Mouse (Mus musculus) olfactory bulb, adult 2 months (tissue): Measurements from ENCODE around the gene Slc25a11. TPM values are rescaled to one million over a fixed set of nuclear protein-coding genes. Genes with fewer than 3 reads are reported as not detected.

Experiments
- H3K27ac ChIP-seq: fragments of 200-500 bp; 2 replicates; pipeline ENCODE4 v1.5.1; 2012; ENCODE audit warnings: low read depth, low read length; ENCODE audit not compliant: insufficient read depth
- H3K4me1 ChIP-seq: fragments of 200-500 bp; 2 replicates; pipeline ENCODE4 v1.6.1; 2012; ENCODE audit warnings: low read length; ENCODE audit not compliant: control insufficient read depth, insufficient read depth
- H3K4me3 ChIP-seq: fragments of 200-500 bp; 2 replicates; pipeline ENCODE4 v1.5.1; 2012; ENCODE audit warnings: mild to moderate bottlenecking, low read depth, low read length, moderate library complexity; ENCODE audit not compliant: insufficient read depth
- CTCF ChIP-seq: fragments of 200-500 bp; IDR thresholded peaks from 2 replicates; pipeline ENCODE4 v1.5.1; 2012; ENCODE audit warnings: low read depth, mild to moderate bottlenecking, low read length, moderate library complexity; ENCODE audit not compliant: insufficient read depth
- POLR2A ChIP-seq: fragments of 200-500 bp; IDR thresholded peaks from 2 replicates; pipeline ENCODE4 v1.6.1; 2012; ENCODE audit warnings: mild to moderate bottlenecking, low read depth, low read length, moderate library complexity; ENCODE audit not compliant: insufficient read depth
- WGBS: fragments of 180-500 bp; shearing (Covaris S2); methylation state at CpG from one replicate; pipeline ENCODE4 v1.1.7; 2018; 5-methylcytosine and 5-hydroxymethylcytosine counted together
- polyA plus RNA-seq: library from polyadenylated mRNA; stranded (reverse); fragments of >200 nt; gene quantifications from 2 replicates; pipeline ENCODE4 v1.2.4, GENCODE M21; 2012; ENCODE audit warnings: low replicate concordance; ENCODE audit not compliant: missing spikeins, insufficient read depth, insufficient read length

Slc25a11 gene
- polyA plus RNA-seq, 1 experiment, result not detected

GRCm38 (mm10) chr11:70681170-70681569, 33.9 kb upstream of the Slc25a11 start:
- H3K4me1 ChIP-seq, result peaks cover 10% of the 10 kb centered on the region
- WGBS, result 73% methylated on average over 12 of the region's 12 CpGs
- TF ChIP-seq POLR2A (no peak), CTCF (no peak)
- H3K4me3 ChIP-seq, result no peak overlapping the region
- H3K27ac ChIP-seq, result no peak overlapping the region

DNA sequence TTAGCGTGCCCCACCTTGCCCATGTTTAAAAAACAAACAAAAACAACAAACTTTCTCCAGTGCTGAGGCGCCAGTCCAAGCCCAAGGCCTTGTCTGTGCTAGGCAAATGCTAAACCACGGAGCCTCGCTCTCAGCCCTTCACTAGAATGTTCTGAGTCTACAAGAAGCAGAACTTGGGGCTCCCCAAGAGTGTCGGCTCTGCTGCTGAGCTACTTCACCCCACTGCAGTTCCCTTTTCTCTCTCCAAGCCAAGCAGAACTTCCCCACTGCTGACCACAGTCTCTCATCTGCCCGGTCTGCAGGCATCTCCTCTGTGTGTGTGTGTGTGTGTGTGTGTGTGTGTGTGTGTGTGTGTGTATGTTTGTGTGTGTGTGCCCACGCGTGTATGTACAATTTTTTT, 32.6 kb upstream of the Slc25a11 start:
- no peak overlapping the region for H3K27ac ChIP-seq
- 87% methylated on average over 8 of the region's 8 CpGs for WGBS
- TF ChIP-seq CTCF, result no peak
- no peak for TF ChIP-seq POLR2A
- no peak overlapping the region for H3K4me3 ChIP-seq
- H3K4me1 ChIP-seq, result peaks cover 10% of the 10 kb centered on the region

DNA sequence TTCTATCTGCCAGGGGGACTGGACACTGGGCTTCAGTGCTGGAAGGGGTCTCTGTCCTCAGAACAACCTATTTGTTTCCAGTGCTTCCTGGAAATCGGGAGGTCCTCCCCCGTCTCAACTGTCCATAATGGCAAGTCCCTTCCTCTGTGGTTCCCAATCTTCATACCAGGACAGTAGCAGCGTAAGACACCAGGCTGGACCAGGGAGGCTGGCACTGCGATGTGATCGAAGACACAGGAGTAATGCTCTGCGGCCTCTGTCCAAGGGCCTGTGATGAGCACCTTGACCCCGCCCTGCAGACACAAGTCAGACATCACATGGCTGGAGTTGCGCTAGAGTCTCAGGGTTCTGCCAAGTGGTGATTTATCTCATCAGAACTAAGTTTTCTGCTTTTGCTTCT, 32.1 kb upstream of the Slc25a11 start:
- 95% methylated on average over 8 of the region's 8 CpGs for WGBS
- TF ChIP-seq POLR2A (no peak), CTCF (no peak)
- no peak overlapping the region for H3K27ac ChIP-seq
- H3K4me3 ChIP-seq, result no peak overlapping the region
- peaks cover 10% of the 10 kb centered on the region for H3K4me1 ChIP-seq

- no peak overlapping the region for H3K27ac ChIP-seq
- H3K4me3 ChIP-seq, result no peak overlapping the region
- peaks cover 10% of the 10 kb centered on the region for H3K4me1 ChIP-seq
- TF ChIP-seq POLR2A, result no peak
- no peak for TF ChIP-seq CTCF
- WGBS, result 88% methylated on average over 2 of the region's 2 CpGs
These were observed 31.3 kb upstream of the Slc25a11 start for GRCm38 (mm10) chr11:70678576-70678975.

DNA sequence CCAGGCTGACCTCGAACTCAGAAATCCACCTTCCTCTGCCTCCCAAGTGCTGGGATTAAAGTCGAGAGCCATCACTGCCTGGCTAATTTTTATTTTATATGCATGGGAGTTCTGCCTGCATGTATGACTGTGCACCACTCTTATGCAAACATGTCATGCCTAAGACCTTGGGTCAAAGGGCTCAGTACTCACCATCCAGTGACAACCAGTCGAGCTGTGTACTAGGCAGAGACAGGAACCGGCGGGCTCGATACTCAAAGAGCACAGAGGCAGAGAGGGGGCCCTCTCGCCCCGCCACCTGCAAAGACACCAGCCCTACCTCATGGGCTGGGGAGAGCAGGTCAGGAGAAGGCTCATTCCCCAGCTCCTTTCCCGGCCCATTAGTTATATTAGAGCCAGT, 30.8 kb upstream of the Slc25a11 start:
- 87% methylated on average over 9 of the region's 9 CpGs for WGBS
- Histone ChIP-seq H3K4me3 (no peak overlapping the region), H3K4me1 (peaks cover 10% of the 10 kb centered on the region), H3K27ac (no peak overlapping the region)
- TF ChIP-seq CTCF (no peak), POLR2A (no peak)

DNA sequence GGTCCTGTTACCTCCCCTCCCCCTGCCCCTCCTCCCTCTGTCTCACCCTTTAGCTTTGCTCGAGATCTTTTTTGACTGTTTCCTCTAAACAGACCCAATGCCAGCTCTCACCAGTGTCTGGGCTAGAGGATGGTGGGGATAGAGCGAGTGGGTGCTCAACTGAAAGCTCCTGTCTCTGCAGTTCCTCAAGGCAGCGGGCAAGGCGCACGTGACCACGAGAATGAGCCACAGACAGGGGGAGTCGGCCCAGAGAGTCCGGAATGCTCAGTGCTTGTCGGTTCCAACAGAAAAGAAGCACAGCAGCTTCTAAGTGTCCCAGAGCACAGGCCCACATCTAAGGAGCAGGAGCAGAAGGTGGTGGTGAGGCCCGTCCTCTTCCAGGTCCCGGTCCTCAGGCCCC, 27.2 kb upstream of the Slc25a11 start:
- no peak overlapping the region for H3K27ac ChIP-seq
- WGBS, result 64% methylated on average over 11 of the region's 11 CpGs
- no peak overlapping the region for H3K4me3 ChIP-seq

GRCm38 (mm10) chr11:70674014-70674413, 26.7 kb upstream of the Slc25a11 start:
- WGBS, result 66% methylated on average over 6 of the region's 6 CpGs
- H3K4me3 ChIP-seq, result no peak overlapping the region
- peaks cover 15% of the 10 kb centered on the region for H3K4me1 ChIP-seq
- no peak for TF ChIP-seq CTCF
- no peak for TF ChIP-seq POLR2A
- H3K27ac ChIP-seq, result 0 out of 2 replicates have a peak overlapping the region, but pooled peaks have one; percentile 16

More for the DNA sequence above, 27.2 kb upstream of the Slc25a11 start:
- no peak for TF ChIP-seq CTCF
- no peak for TF ChIP-seq POLR2A
- peaks cover 15% of the 10 kb centered on the region for H3K4me1 ChIP-seq

DNA sequence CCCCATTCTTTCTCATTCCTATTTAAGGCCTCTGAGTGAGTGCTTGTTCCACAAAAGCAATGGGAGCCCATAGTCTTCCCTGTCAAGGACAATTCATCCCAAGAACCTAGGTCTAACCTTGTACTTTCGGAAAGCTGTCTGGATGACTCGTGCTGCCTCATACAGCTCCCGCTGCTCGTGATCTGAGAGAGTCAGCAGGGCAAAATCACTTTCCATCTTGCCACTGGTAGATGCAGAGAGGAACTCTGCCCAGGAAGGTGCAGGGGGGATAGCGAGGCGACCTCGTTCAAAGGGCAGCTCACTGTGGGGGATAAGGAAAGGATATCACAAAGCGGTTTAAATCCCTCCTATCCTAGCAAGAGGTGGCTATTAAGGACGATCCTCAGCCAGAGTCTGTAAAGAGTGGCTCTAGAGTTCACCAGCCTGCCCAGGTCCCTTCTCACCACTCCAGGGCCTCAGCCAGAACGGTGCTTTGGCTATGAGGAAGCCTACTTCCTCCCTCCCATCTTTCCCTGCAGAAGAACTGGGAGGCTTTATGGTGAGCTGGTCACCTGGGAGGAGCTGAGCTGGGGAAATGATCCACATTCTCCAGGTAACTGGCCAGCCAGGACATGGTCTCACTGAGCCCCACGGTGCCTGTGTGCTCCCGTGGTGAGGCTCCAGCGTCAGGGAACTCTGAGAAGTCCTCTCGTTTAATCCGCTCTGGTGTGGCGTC, 24.2 kb upstream of the Slc25a11 start:
- 73% methylated on average over 16 of the region's 16 CpGs for WGBS
- no peak for TF ChIP-seq POLR2A
- no peak for TF ChIP-seq CTCF
- peaks cover 15% of the 10 kb centered on the region for H3K4me1 ChIP-seq
- H3K4me3 ChIP-seq, result no peak overlapping the region
- H3K27ac ChIP-seq, result peak overlapping the region; percentile 43; the same call in 1 of the 2 replicates

DNA sequence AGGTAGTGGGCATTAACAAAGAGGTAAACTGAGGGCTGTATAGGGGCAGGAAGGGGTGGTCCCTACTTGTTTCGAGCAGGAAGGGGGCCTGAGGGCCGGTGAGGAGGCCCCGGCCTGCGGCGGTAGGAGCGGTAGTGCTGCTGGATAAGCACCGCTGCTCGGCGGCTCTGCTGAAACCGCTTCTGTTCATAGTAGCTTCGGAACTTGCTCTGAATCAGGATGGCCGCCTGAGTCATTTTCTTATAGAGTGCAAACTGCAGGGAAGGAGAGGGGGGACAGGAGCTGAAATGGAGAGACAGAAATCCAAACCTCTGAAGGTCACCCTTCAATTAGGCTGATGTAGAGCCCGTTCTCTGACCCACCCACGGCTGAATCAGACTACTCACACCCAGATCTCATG, 23.2 kb upstream of the Slc25a11 start:
- Histone ChIP-seq H3K27ac (peak overlapping the region; percentile 96), H3K4me1 (peaks cover 15% of the 10 kb centered on the region), H3K4me3 (peak overlapping the region; percentile 70)
- TF ChIP-seq CTCF, result no peak
- no peak for TF ChIP-seq POLR2A
- 14% methylated on average over 14 of the region's 14 CpGs for WGBS
